Mouse (Mus musculus): ENCODE measurements around the gene Olfr1239. TPM values are rescaled to one million over a fixed set of nuclear protein-coding genes. Genes with fewer than 3 reads are reported as not detected.

Gene Olfr1239
- total RNA-seq (2023): not detected

DNA sequence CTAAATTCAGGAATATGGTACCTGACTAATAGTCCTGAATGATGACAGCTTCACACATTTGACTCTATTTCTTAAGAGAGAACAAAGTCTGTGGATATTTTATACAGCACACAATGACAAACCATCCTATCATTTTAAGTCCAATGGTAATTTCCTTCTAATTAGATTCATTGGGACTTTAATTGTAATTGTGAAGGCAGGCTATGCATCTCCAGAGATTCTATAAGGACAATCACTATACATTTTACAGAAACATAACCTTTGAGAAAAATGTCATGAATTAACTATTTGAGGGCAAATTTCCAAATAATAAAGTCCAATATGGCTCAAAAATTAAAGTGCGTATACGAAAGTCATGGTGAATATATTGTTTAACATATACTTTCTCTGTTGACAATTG, at the start of gene Olfr1239:
Gene Olfr1239, minus strand, starts transcription at position 101 of the 400 bp plus-strand sequence.

DNA sequence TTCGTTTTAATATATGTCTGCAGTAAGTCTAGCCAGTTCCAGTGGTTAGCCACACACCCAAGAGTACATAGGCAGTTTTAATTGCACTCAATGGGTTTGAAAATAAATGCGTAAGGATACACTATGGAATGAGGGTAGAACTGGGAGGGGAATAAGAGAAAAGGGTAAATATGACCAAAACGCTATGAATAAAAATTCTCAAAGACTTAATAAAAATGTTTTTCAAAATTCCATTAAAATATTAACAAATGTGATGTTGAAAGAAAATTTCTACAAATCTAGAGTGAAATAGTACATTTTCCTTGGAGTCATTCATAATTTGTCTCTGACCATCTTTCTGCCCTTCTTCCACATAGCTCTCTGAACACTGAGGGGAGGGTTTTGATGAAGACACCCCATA, 22.7 kb upstream of the Olfr1239 start, which contains the start of gene Olfr1240:
Gene Olfr1240, minus strand, starts transcription at position 101 of the 400 bp plus-strand sequence.

DNA sequence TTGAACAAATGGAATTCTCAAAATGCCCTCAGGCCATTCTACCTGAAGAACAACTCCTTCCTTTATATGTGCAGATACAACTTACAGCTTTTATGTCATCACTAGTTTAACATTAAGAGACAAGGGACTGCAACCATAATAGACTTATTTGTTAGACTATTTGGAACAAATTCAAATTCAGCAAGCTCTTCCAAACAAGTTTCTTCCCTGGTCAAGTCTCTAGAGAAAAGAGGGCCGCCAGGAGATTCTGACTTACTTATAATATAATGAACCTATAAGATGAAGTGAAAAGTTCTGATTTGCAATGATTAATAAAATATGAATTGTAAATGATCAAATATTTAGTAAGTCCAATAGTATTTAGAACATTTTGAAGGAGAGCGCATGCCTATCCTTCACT, 10.6 kb downstream of the Olfr1239 start, which contains the start of gene Olfr1238:
Gene Olfr1238, minus strand, starts transcription at position 101 of the 400 bp plus-strand sequence.

Other genes with a start within 250 kb of the Olfr1239 start
- not detected for gene Olfr1225, start 245.7 kb downstream of the Olfr1239 start, total RNA-seq (2023)
- not detected for gene Olfr1226, start 220.4 kb downstream of the Olfr1239 start, total RNA-seq (2023)
- not detected for gene Olfr1228, start 166.3 kb downstream of the Olfr1239 start, total RNA-seq (2023)
- not detected for gene Olfr1229, start 132.4 kb downstream of the Olfr1239 start, total RNA-seq (2023)
- gene Olfr1230, start 123.1 kb downstream of the Olfr1239 start, total RNA-seq (2023): not detected
- not detected for gene Olfr1231, start 113.3 kb downstream of the Olfr1239 start, total RNA-seq (2023)
- not detected for gene Olfr1232, start 90.7 kb downstream of the Olfr1239 start, total RNA-seq (2023)
- not detected for gene Olfr1233, start 78.0 kb downstream of the Olfr1239 start, total RNA-seq (2023)
- gene Olfr1234, start 55.5 kb downstream of the Olfr1239 start, total RNA-seq (2023): not detected
- gene Olfr1238, start 10.7 kb downstream of the Olfr1239 start, total RNA-seq (2023): not detected
- not detected for gene Olfr1240, start 22.6 kb upstream of the Olfr1239 start, total RNA-seq (2023)
- not detected for gene Olfr1241, start 66.7 kb upstream of the Olfr1239 start, total RNA-seq (2023)
- not detected for gene Olfr1242, start 77.9 kb upstream of the Olfr1239 start, total RNA-seq (2023)
- gene Olfr1243, start 111.1 kb upstream of the Olfr1239 start, total RNA-seq (2023): not detected
- not detected for gene Olfr1245, start 158.0 kb upstream of the Olfr1239 start, total RNA-seq (2023)
- not detected for gene Olfr1246, start 172.8 kb upstream of the Olfr1239 start, total RNA-seq (2023)
- 0.15 TPM for gene Olfr1247, start 193.7 kb upstream of the Olfr1239 start, total RNA-seq (2023)
- not detected for gene Olfr1248, start 197.8 kb upstream of the Olfr1239 start, total RNA-seq (2023)
- gene Olfr1249, start 214.6 kb upstream of the Olfr1239 start, total RNA-seq (2023): not detected
- gene Olfr1250, start 241.1 kb upstream of the Olfr1239 start, total RNA-seq (2023): not detected

All from CD8-positive naive resting alpha-beta T cell, adult 57 days (primary cell).